Mouse (Mus musculus) central nervous system, embryonic 18 days (tissue): ENCODE data around the gene Med8. TPM values are rescaled to one million over a fixed set of nuclear protein-coding genes. Genes with fewer than 3 reads are reported as not detected.

Experiments used
- polyA plus RNA-seq: library from polyadenylated mRNA; depleted of rRNA; stranded (reverse); fragments of >200 nt; gene quantifications from 2 replicates; pipeline ENCODE4 v1.2.3, GENCODE M21; 2012; rRNA removed

Gene Med8
- 84.1 and 84.8 TPM in 2 replicates for polyA plus RNA-seq

GRCm38 (mm10) chr4:118409142-118409900, at the start of gene Med8, which contains the start of gene Szt2:
TSS of gene Med8 (plus strand) at chr4:118409337.
TSS of gene Szt2 (minus strand) at chr4:118409273.

GRCm38 (mm10) chr4:118427768-118428451, 18.8 kb downstream of the Med8 start, which contains the start of gene Elovl1:
TSS of gene Elovl1 (plus strand) at chr4:118428093.

GRCm38 (mm10) chr4:118436820-118437603, 27.9 kb downstream of the Med8 start, which contains the start of gene Cdc20:
TSS of gene Cdc20 (minus strand) at chr4:118437352.

GRCm38 (mm10) chr4:118457345-118457975, 48.3 kb downstream of the Med8 start, which contains the start of gene Mpl:
TSS of gene Mpl (minus strand) at chr4:118457513.

Other genes with a start within 250 kb of the Med8 start
- 81.9 and 91.4 TPM in 2 replicates for gene Kdm4a, start 229.3 kb upstream of the Med8 start, polyA plus RNA-seq
- 78.8 and 90.6 TPM in 2 replicates for gene Ptprf, start 117.9 kb upstream of the Med8 start, polyA plus RNA-seq
- 27.6 and 31.4 TPM in 2 replicates for gene Szt2, start 64 bp upstream of the Med8 start, polyA plus RNA-seq
- gene Elovl1, start 18.8 kb downstream of the Med8 start, polyA plus RNA-seq, result 46.5 and 49.8 TPM in 2 replicates
- gene Cdc20, start 28.0 kb downstream of the Med8 start, polyA plus RNA-seq, result 25.4 and 26.0 TPM in 2 replicates
- gene Mpl, start 48.2 kb downstream of the Med8 start, polyA plus RNA-seq, result 0.03 TPM in 2 replicates
- 12.6 and 13.4 TPM in 2 replicates for gene Tie1, start 80.7 kb downstream of the Med8 start, polyA plus RNA-seq
- gene 2610528J11Rik, start 117.7 kb downstream of the Med8 start, polyA plus RNA-seq, result 0.05 and 0.34 TPM in 2 replicates
- gene Tmem125, start 134.7 kb downstream of the Med8 start, polyA plus RNA-seq, result 0.45 and 0.92 TPM in 2 replicates
- gene Cfap57, start 211.4 kb downstream of the Med8 start, polyA plus RNA-seq, result 0.92 and 1.3 TPM in 2 replicates
- 88.1 and 94.5 TPM in 2 replicates for gene Ebna1bp2, start 211.5 kb downstream of the Med8 start, polyA plus RNA-seq
- gene Olfr62, start 249.6 kb downstream of the Med8 start, polyA plus RNA-seq, result not detected in 2 replicates